Mouse (Mus musculus) neural tube, embryonic 11.5 days (tissue): ENCODE data around the gene Cox8b. TPM values are rescaled to one million over a fixed set of nuclear protein-coding genes. Genes with fewer than 3 reads are reported as not detected.
A peak's percentile ranks its signal among the peaks of the same experiment; 100 is the strongest.

ENCODE experiments used
- ATAC-seq: fragments of 200-750 bp; cut with Nextera tagmentation; 2 replicates; pipeline ENCODE4 v1.8.0; 2017; ENCODE audit warnings: moderate number of reproducible peaks, mild to moderate bottlenecking, moderate TSS enrichment, moderate library complexity; ENCODE audit not compliant: insufficient read depth, low FRiP score, low TSS enrichment
- DNase-seq: peaks from one replicate; pipeline ENCODE4 v3.0.0-alpha.2; 2015; ENCODE audit warnings: low spot score
- H3K27ac ChIP-seq: fragments of 300-500 bp; sonication (generic); 2 replicates; pipeline ENCODE4 v1.5.1; 2014; ENCODE audit warnings: low read depth, mild to moderate bottlenecking, low read length
- H3K27me3 ChIP-seq: fragments of 300-500 bp; sonication (generic); 2 replicates; pipeline ENCODE4 v1.6.1; 2014; ENCODE audit warnings: mild to moderate bottlenecking, low read length, mixed read lengths; ENCODE audit not compliant: control insufficient read depth, insufficient read depth
- H3K36me3 ChIP-seq: fragments of 300-500 bp; sonication (generic); 2 replicates; pipeline ENCODE4 v1.6.1; 2014; ENCODE audit warnings: mild to moderate bottlenecking, low read length, moderate library complexity, mixed read lengths; ENCODE audit not compliant: control insufficient read depth, insufficient read depth
- H3K4me1 ChIP-seq: fragments of 300-500 bp; sonication (generic); 2 replicates; pipeline ENCODE4 v1.6.1; 2014; ENCODE audit warnings: low read length, mixed read lengths; ENCODE audit not compliant: control insufficient read depth, insufficient read depth
- H3K4me2 ChIP-seq: fragments of 300-500 bp; sonication (generic); 2 replicates; pipeline ENCODE4 v1.6.1; 2014; ENCODE audit warnings: low read depth, mild to moderate bottlenecking, moderate library complexity
- H3K4me3 ChIP-seq: fragments of 300-500 bp; sonication (generic); 2 replicates; pipeline ENCODE4 v1.5.1; 2014; ENCODE audit warnings: low read depth, low read length
- H3K9ac ChIP-seq: fragments of 300-500 bp; sonication (generic); 2 replicates; pipeline ENCODE4 v1.6.1; 2014; ENCODE audit warnings: mild to moderate bottlenecking, low read length
- H3K9me3 ChIP-seq: fragments of 300-500 bp; sonication (generic); 2 replicates; pipeline ENCODE4 v1.6.1; 2016; ENCODE audit warnings: low read length; ENCODE audit not compliant: control insufficient read depth
- WGBS: fragments of 180-500 bp; shearing (Covaris S2); extraction: QIAGEN DNeasy Blood & Tissue Kit; methylation state at CpG from one replicate; pipeline ENCODE4 v1.1.7; 2014; 5-methylcytosine and 5-hydroxymethylcytosine counted together
- polyA plus RNA-seq: library from polyadenylated mRNA; unstranded; fragments of >200 nt; fragmentation: Nextera tagmentation; extraction: Ambion mirVana; gene quantifications from 2 replicates; pipeline ENCODE4 v1.2.1, GENCODE M21; 2014

The Cox8b gene
- polyA plus RNA-seq, 1 experiment from 2014 or later: 0.81 TPM

DNA sequence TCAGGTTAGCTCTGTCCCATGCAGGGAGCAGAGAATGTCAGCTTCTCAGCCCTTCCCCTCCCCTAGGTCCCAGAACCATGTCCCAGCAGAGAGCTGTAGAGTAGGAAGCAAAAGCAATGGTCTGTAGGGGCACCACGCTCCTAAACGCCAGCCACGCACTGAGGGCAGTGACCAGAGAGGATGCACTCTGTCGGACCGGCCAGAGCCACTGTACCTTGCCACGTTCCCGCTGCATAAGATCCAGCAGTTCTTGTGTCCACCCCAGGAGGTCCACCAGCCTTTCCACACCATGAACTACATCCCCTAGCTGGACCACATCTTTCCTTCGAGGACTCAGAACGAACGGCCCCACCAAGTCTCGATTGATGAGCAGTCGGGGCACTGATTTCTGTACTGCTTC, 35.5 kb downstream of the Cox8b start:
- DNase-seq: no peak

GRCm38 (mm10) chr7:140860728-140861127, 39.5 kb downstream of the Cox8b start:
- Histone ChIP-seq H3K27me3 (no peaks in the 10 kb centered on the region), H3K4me3 (no peak overlapping the region), H3K36me3 (peaks cover 15% of the 10 kb centered on the region; the same call in 1 of the 2 replicates), H3K4me2 (no peak overlapping the region), H3K27ac (no peak overlapping the region), H3K9ac (no peak overlapping the region), H3K4me1 (peaks cover 12% of the 10 kb centered on the region), H3K9me3 (no peaks in the 10 kb centered on the region)
- no peak for ATAC-seq
- WGBS: 91% methylated on average over 5 of the region's 5 CpGs
- DNase-seq: no peak

More for the DNA sequence above, 35.5 kb downstream of the Cox8b start:
- no peak overlapping the region for H3K27ac ChIP-seq
- 91% methylated on average over 12 of the region's 12 CpGs for WGBS
- H3K4me1 ChIP-seq: no peaks in the 10 kb centered on the region
- no peak overlapping the region for H3K9ac ChIP-seq
- no peaks in the 10 kb centered on the region for H3K27me3 ChIP-seq
- peaks cover 15% of the 10 kb centered on the region; the same call in 1 of the 2 replicates for H3K36me3 ChIP-seq
- H3K9me3 ChIP-seq: no peaks in the 10 kb centered on the region
- H3K4me3 ChIP-seq: no peak overlapping the region
- no peak overlapping the region for H3K4me2 ChIP-seq
- ATAC-seq: no peak

DNA sequence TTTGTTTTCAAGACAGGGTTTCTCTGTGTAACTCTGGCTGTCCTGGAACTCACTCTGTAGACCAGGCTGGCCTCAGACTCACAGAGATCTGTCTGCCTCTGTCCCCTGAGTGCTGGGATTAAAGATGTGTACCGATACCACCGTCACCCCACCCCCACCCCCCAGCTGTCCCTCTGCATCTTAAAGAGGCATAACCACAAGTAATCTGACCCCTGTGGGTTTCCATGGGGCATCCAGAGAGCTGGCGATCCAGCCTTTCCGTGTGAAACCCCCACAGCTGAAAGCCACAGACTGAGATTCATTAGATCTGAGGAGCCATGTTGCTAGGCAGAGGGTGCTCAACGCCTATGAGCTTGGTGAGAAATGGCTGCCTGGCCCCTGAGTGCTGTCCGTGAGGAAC, 40.2 kb downstream of the Cox8b start:
- H3K27me3 ChIP-seq: no peaks in the 10 kb centered on the region
- H3K9ac ChIP-seq: no peak overlapping the region
- H3K4me2 ChIP-seq: no peak overlapping the region
- DNase-seq (no peak), ATAC-seq (no peak)
- no peak overlapping the region for H3K27ac ChIP-seq
- peaks cover 19% of the 10 kb centered on the region for H3K4me1 ChIP-seq
- H3K4me3 ChIP-seq: no peak overlapping the region
- H3K9me3 ChIP-seq: no peaks in the 10 kb centered on the region
- peaks cover 15% of the 10 kb centered on the region; the same call in 1 of the 2 replicates for H3K36me3 ChIP-seq
- 81% methylated on average over 6 of the region's 6 CpGs for WGBS

- peak overlapping the region; percentile 13; the same call in 1 of the 2 replicates for H3K4me3 ChIP-seq
- no peak for DNase-seq
- peak overlapping the region; percentile 85 for H3K9ac ChIP-seq
- WGBS: 97% methylated on average over 8 of the region's 8 CpGs
- peaks cover 17% of the 10 kb centered on the region; the same call in 1 of the 2 replicates for H3K36me3 ChIP-seq
- peaks cover 21% of the 10 kb centered on the region for H3K4me1 ChIP-seq
- H3K27ac ChIP-seq: no peak overlapping the region
- no peak for ATAC-seq
- H3K4me2 ChIP-seq: peak overlapping the region; percentile 99
- H3K27me3 ChIP-seq: no peaks in the 10 kb centered on the region
- H3K9me3 ChIP-seq: no peaks in the 10 kb centered on the region
Measured at GRCm38 (mm10) chr7:140858746-140859145, 41.5 kb downstream of the Cox8b start.

GRCm38 (mm10) chr7:140857550-140858505, 42.4 kb downstream of the Cox8b start, which contains the start of gene Bet1l:
Gene Bet1l, minus strand, starts transcription at chr7:140857577.
- peak within 1 kb of the TSS; percentile 57 for H3K4me3 ChIP-seq
- no peaks in the 10 kb centered on the region for H3K9me3 ChIP-seq
- DNase-seq (no peak), ATAC-seq (peak; percentile 22; the same call in 1 of the 2 replicates)
- H3K27ac ChIP-seq: peak within 1 kb of the TSS; percentile 86
- H3K4me2 ChIP-seq: peak within 1 kb of the TSS; percentile 99
- peaks cover 17% of the 10 kb centered on the region; the same call in 1 of the 2 replicates for H3K36me3 ChIP-seq
- no peaks in the 10 kb centered on the region for H3K27me3 ChIP-seq
- peak within 1 kb of the TSS; percentile 85 for H3K9ac ChIP-seq
- H3K4me1 ChIP-seq: peaks cover 21% of the 10 kb centered on the region
- 43% methylated on average over 40 of the region's 40 CpGs for WGBS

GRCm38 (mm10) chr7:140856785-140857549, 43.3 kb downstream of the Cox8b start, which contains the start of gene Ric8a:
Gene Ric8a, plus strand, starts transcription at chr7:140856957.
- Histone ChIP-seq H3K9ac (peak within 1 kb of the TSS; percentile 85), H3K9me3 (no peaks in the 10 kb centered on the region), H3K27me3 (no peaks in the 10 kb centered on the region), H3K27ac (peak within 1 kb of the TSS; percentile 86), H3K4me1 (peaks cover 21% of the 10 kb centered on the region), H3K4me3 (peak within 1 kb of the TSS; percentile 57), H3K4me2 (peak within 1 kb of the TSS; percentile 99), H3K36me3 (peaks cover 14% of the 10 kb centered on the region)
- whole genome bisulfite sequencing: under 1% methylated on average over 49 of the region's 50 CpGs
- ATAC-seq: peak; percentile 63
- DNase-seq: peak; percentile 82

- ATAC-seq (peak; percentile 78), DNase-seq (peak; percentile 90)
- H3K27me3 ChIP-seq: no peaks in the 10 kb centered on the region
- H3K4me3 ChIP-seq: peak within 1 kb of the TSS; percentile 57
- WGBS: 2% methylated on average over 51 of the region's 51 CpGs
- peak within 1 kb of the TSS; percentile 86 for H3K27ac ChIP-seq
- peaks cover 10% of the 10 kb centered on the region for H3K36me3 ChIP-seq
- H3K9me3 ChIP-seq: no peaks in the 10 kb centered on the region
- peaks cover 21% of the 10 kb centered on the region for H3K4me1 ChIP-seq
- H3K4me2 ChIP-seq: peak within 1 kb of the TSS; percentile 99
- peak within 1 kb of the TSS; percentile 85 for H3K9ac ChIP-seq
Measured at GRCm38 (mm10) chr7:140855860-140856784, 44.1 kb downstream of the Cox8b start, which contains the start of gene Gm45785. Gene Gm45785, minus strand, starts transcription at chr7:140856331.
